Mouse (Mus musculus): Measurements from ENCODE around the gene Olfr1462.

Olfr1462 gene

DNA sequence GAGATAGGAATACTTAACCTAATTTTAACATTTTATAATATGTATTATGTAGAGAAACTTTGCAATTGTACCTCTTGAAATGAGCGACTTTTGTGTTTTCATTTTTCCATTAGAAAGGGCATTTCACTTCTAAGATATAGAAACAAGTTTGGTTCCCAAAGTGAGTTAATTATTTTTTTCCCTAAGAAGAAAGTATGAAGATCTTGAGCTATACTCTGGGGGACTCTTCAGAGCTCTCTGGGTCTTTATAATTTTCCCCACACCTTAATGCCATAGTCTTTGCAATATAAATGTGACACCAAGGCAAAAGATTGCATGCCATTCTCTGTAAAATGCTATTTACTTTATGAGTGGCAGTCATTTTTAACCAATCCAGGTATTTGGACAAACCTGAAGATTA is at the start of gene Olfr1462:
TSS of gene Olfr1462 (plus strand) at position 301 of the 400 bp plus-strand sequence.
- no peak for DNase-seq

DNA sequence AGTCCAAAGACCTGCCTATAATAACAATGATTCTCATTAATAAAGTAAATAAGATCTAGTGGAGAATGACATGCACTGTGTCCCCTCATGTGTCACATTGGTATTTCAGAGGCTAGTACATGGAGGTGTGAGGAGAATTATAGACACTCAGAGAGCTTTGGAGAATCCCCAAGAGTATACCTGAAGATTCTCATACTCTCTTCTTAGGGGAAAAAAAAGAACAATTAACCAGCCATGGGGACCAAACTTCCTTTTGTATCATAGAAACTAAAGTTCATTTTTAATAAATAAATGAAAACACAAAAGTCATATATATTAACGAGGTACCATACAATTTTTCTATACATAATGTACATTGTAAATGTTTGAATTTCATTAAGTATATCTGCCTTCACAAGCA is 36.1 kb upstream of the Olfr1462 start, which contains the start of gene Olfr1459:
TSS of gene Olfr1459 (minus strand) at position 101 of the 400 bp plus-strand sequence.
- DNase-seq: no peak

DNA sequence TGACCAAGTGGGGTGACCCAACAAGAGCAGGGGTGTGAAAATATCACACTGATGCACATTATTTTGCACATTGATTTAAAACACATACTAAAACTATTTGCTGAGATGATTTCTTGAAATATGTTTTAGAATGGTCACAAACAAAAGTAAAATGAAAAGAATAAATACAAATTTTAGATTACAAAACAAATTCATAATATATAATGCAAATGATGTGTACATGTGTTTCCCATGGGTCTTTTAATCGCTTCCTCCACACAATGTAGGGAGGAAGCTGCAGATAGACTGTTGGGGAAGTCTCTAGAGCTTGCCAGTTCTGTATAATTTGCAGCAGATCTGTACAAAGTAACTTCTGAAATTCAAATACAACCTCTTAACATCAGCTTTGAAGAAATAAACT is 22.8 kb upstream of the Olfr1462 start, which contains the start of gene Olfr1461:
TSS of gene Olfr1461 (plus strand) at position 301 of the 400 bp plus-strand sequence.
- DNase-seq: no peak

DNA sequence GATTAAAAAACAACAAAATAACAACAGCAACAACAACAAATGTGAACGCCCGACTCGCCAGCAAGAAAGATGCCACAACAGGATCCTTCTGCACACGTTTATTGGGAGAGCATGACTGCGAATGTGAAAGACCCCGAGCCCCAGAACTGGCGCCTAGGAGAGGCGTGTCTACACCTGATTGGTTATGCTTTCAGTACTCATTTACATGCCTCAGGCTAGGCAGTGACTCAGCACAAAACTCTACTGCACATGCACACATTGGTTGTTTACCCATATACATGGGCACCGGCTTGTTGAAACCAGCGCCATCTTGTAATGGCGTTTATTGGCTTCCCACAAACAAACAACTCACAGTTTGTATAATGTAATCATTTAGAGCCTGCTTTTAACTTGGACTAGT is 36.1 kb downstream of the Olfr1462 start:
- no peak for DNase-seq

DNA sequence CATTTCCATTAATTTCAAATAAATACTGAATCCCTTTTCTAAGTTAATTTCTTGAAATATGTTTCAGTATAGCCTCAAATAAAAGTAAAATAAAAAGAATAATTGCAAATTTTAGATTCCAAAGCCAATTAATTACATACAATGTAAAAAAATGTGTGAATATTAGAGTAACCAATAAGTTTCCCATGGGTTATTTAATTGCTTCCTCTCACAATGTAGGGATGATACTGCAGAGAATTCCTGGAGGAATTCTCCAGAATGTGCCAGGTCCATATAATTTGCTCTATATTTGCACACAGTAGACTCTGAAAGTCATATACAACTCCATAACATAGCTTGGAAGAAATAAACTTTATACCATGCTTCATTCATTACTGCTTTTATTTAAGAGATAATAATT is 45.5 kb downstream of the Olfr1462 start, which contains the start of gene Olfr1463:
TSS of gene Olfr1463 (plus strand) at position 301 of the 400 bp plus-strand sequence.
- DNase-seq: no peak

Data from lung, postnatal 36 days (tissue).